ENCODE assay signal across 16 mouse cellular contexts in the genomic region with DNA sequence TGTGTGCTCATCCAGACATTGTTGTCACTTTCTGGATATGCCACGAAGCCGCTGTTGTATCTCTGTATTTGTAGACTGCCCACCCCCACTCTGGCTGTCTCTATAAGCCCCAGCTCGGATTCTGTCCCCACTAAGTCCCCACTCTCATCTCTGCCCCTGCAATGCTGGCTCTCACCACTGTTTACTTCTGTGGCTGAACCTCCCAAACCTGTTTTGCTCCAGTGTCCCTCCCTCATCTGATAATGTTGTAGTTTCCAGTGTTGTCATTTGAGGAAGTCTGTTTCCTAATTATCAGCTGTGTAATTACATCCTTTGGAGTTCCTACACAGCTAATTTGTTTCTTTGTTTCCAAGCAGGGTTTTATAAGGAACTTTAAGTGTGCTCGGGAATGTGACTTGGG.
A peak's percentile ranks its signal among the peaks of the same experiment; 100 is the strongest.
DNase-seq lines count a peak whose midpoint lies in the region; ATAC-seq and TF ChIP-seq lines count a peak whose summit lies in the region.
"Had no signal": no experiment of that assay in that cellular context is flagged by ENCODE, and none has a peak within 500 bp of the region (broad histone marks: within the 10 kb centered on the region; RNA-seq: fewer than 3 reads in every experiment).

No protein-coding gene starts in this region.

- H3K27ac ChIP-seq in kidney, adult 2 months (ENCODE audit: insufficient read depth, low read depth, low read length): no peak overlapping the region
- no peak overlapping the region for H3K27ac ChIP-seq in neural tube, embryonic 15.5 days (replicated peaks)
- H3K27ac ChIP-seq in liver, embryonic 12.5 days: no peak overlapping the region
- H3K27ac ChIP-seq: midbrain, embryonic 15.5 days; neural tube, embryonic 12.5 days had no signal

- no peak for TF ChIP-seq POLR2A in kidney, adult 2 months (IDR thresholded peaks at IDR 0.05; ENCODE audit: low read depth, low read length)

- WGBS in kidney, adult 2 months: 55% methylated on average over 4 of the region's 4 CpGs
- 46% methylated on average over 4 of the region's 4 CpGs for WGBS in neural tube, embryonic 15.5 days
- 12% methylated on average over 4 of the region's 4 CpGs for WGBS in liver, embryonic 12.5 days (ENCODE audit: insufficient replicate concordance)

- DNase-seq in kidney, adult 2 months: no peak
- DNase-seq in kidney, adult 11 months: no peak
- no peak for DNase-seq in neural tube, embryonic 10.5 days (ENCODE audit: extremely low spot score, low spot score)
- DNase-seq in cerebellum, postnatal 14 days: no peak
- no peak for DNase-seq in cerebellum, postnatal 25 days
- DNase-seq: adrenal gland, adult 8-10 months; cerebellum, postnatal 10 days; gastrocnemius, postnatal 14 days; right cerebral cortex, postnatal 4 days; thymus, postnatal 14 days had no signal

- ATAC-seq in neural tube, embryonic 15.5 days (ENCODE audit: low FRiP score): 0 out of 2 replicates have a peak, but pooled peaks have one; percentile 21
- peak; percentile 50 for ATAC-seq in liver, embryonic 12.5 days
- ATAC-seq: hindbrain, embryonic 16.5 days; midbrain, embryonic 15.5 days had no signal

- peaks cover 9% of the 10 kb centered on the region for H3K4me1 ChIP-seq in kidney, adult 2 months (ENCODE audit: control insufficient read depth, insufficient read depth, low read length)
- peaks cover 27% of the 10 kb centered on the region for H3K4me1 ChIP-seq in neural tube, embryonic 15.5 days
- peaks cover 40% of the 10 kb centered on the region for H3K4me1 ChIP-seq in liver, embryonic 12.5 days
- H3K4me1 ChIP-seq: neural tube, embryonic 12.5 days had no signal

- no peaks in the 10 kb centered on the region for H3K9me3 ChIP-seq in neural tube, embryonic 15.5 days (replicated peaks)
- no peaks in the 10 kb centered on the region for H3K9me3 ChIP-seq in liver, embryonic 12.5 days (replicated peaks)
- H3K9me3 ChIP-seq: midbrain, embryonic 15.5 days; neural tube, embryonic 12.5 days had no signal

- no peaks in the 10 kb centered on the region for H3K36me3 ChIP-seq in kidney, adult 2 months (ENCODE audit: control insufficient read depth, insufficient read depth, low read length)
- no peaks in the 10 kb centered on the region for H3K36me3 ChIP-seq in neural tube, embryonic 15.5 days
- H3K36me3 ChIP-seq in liver, embryonic 12.5 days: no peaks in the 10 kb centered on the region
- H3K36me3 ChIP-seq: midbrain, embryonic 15.5 days; neural tube, embryonic 12.5 days had no signal

- H3K27me3 ChIP-seq in kidney, adult 2 months (replicated peaks; ENCODE audit: control insufficient read depth, insufficient read depth, low read length): no peaks in the 10 kb centered on the region
- H3K27me3 ChIP-seq in neural tube, embryonic 15.5 days (replicated peaks): no peaks in the 10 kb centered on the region
- H3K27me3 ChIP-seq in liver, embryonic 12.5 days (replicated peaks): no peaks in the 10 kb centered on the region
- H3K27me3 ChIP-seq: midbrain, embryonic 15.5 days; neural tube, embryonic 12.5 days had no signal

- no peak overlapping the region for H3K4me2 ChIP-seq in neural tube, embryonic 15.5 days
- H3K4me2 ChIP-seq in liver, embryonic 12.5 days: peak overlapping the region; percentile 18
- H3K4me2 ChIP-seq: midbrain, embryonic 15.5 days; neural tube, embryonic 12.5 days had no signal

- 0 out of 2 replicates have a peak, but pooled peaks have one; percentile 13 for TF ChIP-seq CTCF in kidney, adult 2 months (conservative IDR thresholded peaks at IDR 0.05; ENCODE audit: insufficient read depth, insufficient read length, low read depth, low read length)

- no peak overlapping the region for H3K4me3 ChIP-seq in kidney, adult 2 months (ENCODE audit: insufficient read depth, low read depth, low read length)
- no peak overlapping the region for H3K4me3 ChIP-seq in neural tube, embryonic 15.5 days (replicated peaks)
- H3K4me3 ChIP-seq in liver, embryonic 12.5 days: no peak overlapping the region
- H3K4me3 ChIP-seq: erythroblast, embryonic 14.5 days; midbrain, embryonic 15.5 days; neural tube, embryonic 12.5 days had no signal

- H3K9ac ChIP-seq in neural tube, embryonic 15.5 days (replicated peaks): no peak overlapping the region
- H3K9ac ChIP-seq in liver, embryonic 12.5 days: no peak overlapping the region
- H3K9ac ChIP-seq: midbrain, embryonic 15.5 days; neural tube, embryonic 12.5 days had no signal
